Mouse (Mus musculus) ZHBTc4 (cell line): ENCODE measurements around the gene Smok3b.

ENCODE experiments used
- DNase-seq: peaks from one replicate; pipeline ENCODE4 v3.0.0-alpha.2; 2011; ENCODE audit warnings: low read depth, low spot score

Smok3b gene

DNA sequence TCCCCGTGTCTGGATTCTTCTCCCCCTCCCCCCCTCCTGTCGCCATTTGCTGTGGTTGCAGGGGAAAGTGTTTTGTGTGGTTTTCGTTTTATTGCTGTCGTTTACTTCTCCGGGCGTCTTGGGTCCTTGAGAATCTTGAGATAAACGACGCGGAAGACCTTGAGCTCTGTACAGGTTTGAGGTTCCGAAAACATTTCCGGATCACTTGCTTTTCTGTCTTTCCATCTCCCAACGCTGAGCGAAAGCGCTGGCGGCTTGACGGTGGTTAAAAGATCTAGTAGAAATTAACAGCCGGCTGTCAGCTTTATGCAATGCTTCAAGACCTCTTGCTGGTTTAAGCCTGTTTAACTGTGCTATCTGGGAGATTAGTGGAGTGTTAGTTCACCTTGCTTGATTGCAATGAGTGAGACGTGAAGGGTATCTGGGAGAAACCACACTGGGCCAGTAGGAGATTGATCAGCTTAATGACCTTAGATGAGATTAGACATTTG, 64.2 kb downstream of the Smok3b start:
- peak; percentile 25 for DNase-seq

DNA sequence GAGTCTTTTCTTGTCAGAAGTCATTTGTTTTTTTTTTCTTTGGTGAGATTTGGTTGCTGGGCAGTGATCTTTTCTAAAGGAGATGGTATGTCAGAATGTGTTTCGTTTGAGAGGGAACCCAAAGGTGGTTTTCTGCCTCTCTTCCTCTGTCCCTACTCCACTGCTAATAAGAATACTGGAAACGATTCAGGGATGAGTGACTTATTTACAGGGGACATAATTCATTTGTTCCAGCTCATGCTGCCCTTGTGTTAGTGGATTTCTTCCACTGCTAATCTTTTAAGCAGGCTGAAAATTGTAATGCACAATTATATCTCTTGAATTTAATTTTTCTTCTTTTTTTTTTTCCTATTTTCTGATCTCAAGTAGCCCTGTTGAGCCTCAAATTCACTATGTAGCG, 65.6 kb downstream of the Smok3b start:
- DNase-seq = no peak

DNA sequence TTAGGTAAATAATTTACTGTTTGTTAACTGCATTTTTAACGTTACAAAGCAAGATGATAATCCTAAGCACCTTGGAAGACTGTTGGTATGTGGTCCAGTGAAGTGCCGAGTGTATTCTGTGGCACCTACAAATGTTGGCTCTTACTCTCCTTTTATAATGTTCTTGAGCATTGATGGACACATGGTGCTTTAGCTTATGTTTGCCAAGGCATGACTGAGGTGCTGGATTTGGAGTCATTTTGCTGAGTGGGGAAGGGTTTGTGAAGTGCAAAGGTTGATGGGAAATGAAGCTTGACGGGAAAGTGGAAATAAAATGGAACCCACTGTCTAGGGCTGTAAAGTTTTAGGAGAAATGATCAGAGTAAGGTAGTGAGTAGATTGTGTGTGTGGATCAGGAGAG, 67.1 kb downstream of the Smok3b start:
- no peak for DNase-seq

DNA sequence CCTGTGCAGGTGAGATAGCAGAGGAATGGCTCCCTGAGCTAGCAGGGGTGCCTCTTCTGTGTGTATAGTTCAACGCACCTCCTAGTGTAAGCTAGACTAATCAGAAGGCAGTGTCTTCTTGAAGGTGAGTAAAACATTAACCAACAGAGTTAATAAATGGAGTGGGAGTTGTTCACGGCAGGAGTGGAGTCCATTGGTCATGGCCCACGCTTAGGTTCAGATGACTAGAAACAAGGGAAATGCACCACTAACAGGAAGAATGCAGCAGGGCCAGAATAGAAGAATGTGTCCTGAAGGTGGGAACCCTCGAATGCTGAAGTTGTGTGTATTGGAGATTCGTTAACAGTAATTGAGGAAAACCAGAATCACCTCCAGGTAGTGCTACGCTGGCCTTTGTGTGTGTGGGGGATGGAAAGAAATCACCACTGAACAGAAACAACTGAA, 67.9 kb downstream of the Smok3b start:
- no peak for DNase-seq

DNA sequence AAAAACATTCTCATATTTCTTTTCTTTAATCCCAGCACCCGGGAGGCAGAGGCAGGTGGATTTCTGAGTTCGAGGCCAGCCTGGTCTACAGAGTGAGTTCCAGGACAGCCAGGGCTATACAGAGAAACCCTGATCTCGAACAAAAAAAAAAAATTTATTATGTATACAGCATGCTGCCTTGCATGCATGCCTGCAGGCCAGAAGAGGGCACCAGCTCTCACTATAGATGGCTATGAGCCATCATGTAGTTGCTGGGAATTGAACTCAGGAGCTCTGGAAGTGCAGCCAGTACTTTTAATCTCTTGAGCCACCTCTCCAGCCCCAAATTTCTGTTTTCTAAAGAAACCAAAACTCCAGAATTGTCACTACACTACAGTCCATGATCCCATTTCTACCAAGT, 69.0 kb downstream of the Smok3b start:
- peak; percentile 71 for DNase-seq

DNA sequence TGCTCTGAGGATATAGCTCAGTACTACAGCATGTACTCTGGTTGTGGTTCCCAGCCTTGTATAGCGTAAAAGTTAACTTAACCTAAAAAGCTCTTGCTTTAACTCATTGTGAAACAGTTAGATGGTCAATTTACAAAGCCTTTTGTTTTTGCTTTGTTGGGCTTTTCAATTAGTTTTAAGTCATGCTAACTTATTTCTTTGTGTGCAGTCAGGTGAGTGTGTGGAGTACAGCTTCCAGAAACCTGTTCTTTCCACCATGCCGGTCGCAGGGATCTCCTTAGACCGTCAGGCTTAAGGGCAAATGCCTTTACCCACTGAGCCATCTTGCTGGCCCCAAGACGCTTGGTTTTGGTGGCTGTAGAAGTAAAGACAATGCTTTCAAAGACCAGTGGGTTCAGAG, 69.5 kb downstream of the Smok3b start:
- DNase-seq = peak; percentile 68

DNA sequence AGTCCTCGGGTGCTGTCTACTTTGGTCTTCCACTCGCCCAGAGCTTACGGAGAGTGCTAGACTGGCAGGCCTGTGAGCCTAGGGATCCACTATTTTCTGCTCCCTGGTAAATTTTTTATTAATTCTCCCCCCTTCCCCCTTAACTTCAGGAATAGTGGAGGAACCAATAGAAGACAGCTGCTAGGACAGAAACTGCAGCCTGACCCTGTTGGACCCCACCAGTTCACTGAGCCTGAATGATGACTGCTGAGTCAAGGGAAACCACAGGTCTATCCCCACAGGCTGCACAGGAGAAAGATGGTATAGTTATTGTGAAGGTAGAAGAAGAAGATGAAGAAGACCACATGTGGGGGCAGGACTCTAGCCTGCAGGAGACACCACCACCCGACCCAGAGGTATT, 71.5 kb downstream of the Smok3b start:
- no peak for DNase-seq

DNA sequence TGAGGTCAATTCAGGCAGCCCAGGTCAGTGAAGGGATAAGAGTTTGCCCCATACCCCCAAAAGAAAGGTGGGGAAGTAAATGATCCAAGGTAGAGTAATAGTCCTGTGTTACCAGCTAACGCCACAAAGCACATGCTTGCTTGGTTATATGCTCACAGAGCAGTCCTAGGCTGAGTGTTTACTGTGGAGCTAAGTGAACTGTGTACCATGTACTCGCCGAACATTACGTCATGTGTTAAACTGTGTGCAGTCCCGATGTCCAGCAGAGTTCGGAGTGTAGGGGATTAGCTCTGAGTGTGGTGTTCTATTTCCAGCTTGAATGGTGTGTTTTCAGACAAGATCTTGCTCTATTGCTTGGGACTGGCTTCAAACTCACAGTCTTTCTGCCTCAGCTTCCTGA, 73.2 kb downstream of the Smok3b start:
- DNase-seq = no peak
